Mouse (Mus musculus) thymus, adult 2 months (tissue): Measurements from ENCODE around the gene Crx. TPM values are rescaled to one million over a fixed set of nuclear protein-coding genes. Genes with fewer than 3 reads are reported as not detected.
"Not testable (repeated sequence)": the region's sequence is repeated elsewhere in the genome, so short reads cannot be mapped to it uniquely, and the experiment has no call there.

Source experiments
- DNase-seq: peaks from one replicate; pipeline ENCODE4 v3.0.0; 2021
- H3K27ac ChIP-seq: fragments of 200-500 bp; 2 replicates; pipeline ENCODE4 v1.5.1; 2012; ENCODE audit warnings: low read length, control low read depth; ENCODE audit not compliant: control insufficient read depth, insufficient read depth
- H3K27me3 ChIP-seq: fragments of 200-500 bp; 2 replicates; pipeline ENCODE4 v1.6.1; 2012; ENCODE audit warnings: mild to moderate bottlenecking, low read length, moderate library complexity, mixed read lengths; ENCODE audit not compliant: control insufficient read depth, insufficient read depth
- H3K36me3 ChIP-seq: fragments of 200-500 bp; 2 replicates; pipeline ENCODE4 v1.6.1; 2012; ENCODE audit warnings: mild to moderate bottlenecking, low read length, moderate library complexity; ENCODE audit not compliant: control insufficient read depth, insufficient read depth
- H3K4me1 ChIP-seq: fragments of 200-500 bp; replicated peaks from 2 replicates; pipeline ENCODE4 v1.6.1; 2012; ENCODE audit warnings: low read length; ENCODE audit not compliant: control insufficient read depth, insufficient read depth
- H3K4me3 ChIP-seq: fragments of 200-500 bp; 2 replicates; pipeline ENCODE4 v1.5.1; 2012; ENCODE audit warnings: mild to moderate bottlenecking, low read length, control low read depth, moderate library complexity; ENCODE audit not compliant: control insufficient read depth, insufficient read depth
- CTCF ChIP-seq: fragments of 200-500 bp; IDR thresholded peaks from 2 replicates; pipeline ENCODE4 v1.5.1; 2012; ENCODE audit warnings: mild to moderate bottlenecking, control low read depth, low read length, moderate library complexity, borderline replicate concordance; ENCODE audit not compliant: control insufficient read depth, poor library complexity, insufficient read depth; ENCODE audit errors: extremely low read depth
- POLR2A ChIP-seq: fragments of 200-500 bp; IDR thresholded peaks from 2 replicates; pipeline ENCODE4 v1.6.1; 2012; ENCODE audit warnings: mild to moderate bottlenecking, low read length, control low read depth, moderate library complexity; ENCODE audit not compliant: control insufficient read depth, poor library complexity, insufficient read depth; ENCODE audit errors: extremely low read depth
- WGBS: fragments of 180-500 bp; shearing (Covaris S2); methylation state at CpG from one replicate; pipeline ENCODE4 v1.1.7; 2018; 5-methylcytosine and 5-hydroxymethylcytosine counted together
- polyA plus RNA-seq: library from polyadenylated mRNA; depleted of rRNA; stranded (reverse); fragments of >200 nt; gene quantifications from 2 replicates; pipeline ENCODE4 v1.2.3, GENCODE M21; 2012

Gene Crx
- polyA plus RNA-seq, 1 experiment, result 0.16 TPM

GRCm38 (mm10) chr7:15916134-15916723 is 36.5 kb upstream of the Crx start:
- TF ChIP-seq POLR2A (no peak), CTCF (no peak)
- Histone ChIP-seq H3K4me3 (no peak overlapping the region), H3K27ac (no peak overlapping the region), H3K27me3 (no peaks in the 10 kb centered on the region), H3K36me3 (peaks cover 16% of the 10 kb centered on the region; the same call in 1 of the 2 replicates), H3K4me1 (peaks cover 13% of the 10 kb centered on the region)
- DNase-seq, result no peak
- WGBS, result 93% methylated on average over 3 of the region's 3 CpGs

- 92% methylated on average over 4 of the region's 4 CpGs for WGBS
- DNase-seq, result not testable (repeated sequence)
Observed at GRCm38 (mm10) chr7:15915695-15916094, 35.9 kb upstream of the Crx start.

GRCm38 (mm10) chr7:15914751-15915150 is 35.0 kb upstream of the Crx start:
- no peaks in the 10 kb centered on the region for H3K27me3 ChIP-seq
- no peak overlapping the region for H3K27ac ChIP-seq
- peaks cover 16% of the 10 kb centered on the region; the same call in 1 of the 2 replicates for H3K36me3 ChIP-seq
- WGBS, result 89% methylated on average over 2 of the region's 2 CpGs
- no peak for DNase-seq
- H3K4me3 ChIP-seq, result no peak overlapping the region
- no peaks in the 10 kb centered on the region for H3K4me1 ChIP-seq
- TF ChIP-seq CTCF (no peak), POLR2A (no peak)

More at GRCm38 (mm10) chr7:15915695-15916094, 35.9 kb upstream of the Crx start:
- H3K4me3 ChIP-seq, H3K27me3 ChIP-seq, H3K4me1 ChIP-seq, H3K27ac ChIP-seq: not testable (repeated sequence)
- peaks cover 16% of the 10 kb centered on the region; the same call in 1 of the 2 replicates for H3K36me3 ChIP-seq

GRCm38 (mm10) chr7:15914252-15914651 is 34.5 kb upstream of the Crx start:
- TF ChIP-seq POLR2A (no peak), CTCF (no peak)
- WGBS, result 26% methylated on average over 2 of the region's 2 CpGs
- H3K36me3 ChIP-seq, result peaks cover 15% of the 10 kb centered on the region; the same call in 1 of the 2 replicates
- no peaks in the 10 kb centered on the region for H3K27me3 ChIP-seq
- no peaks in the 10 kb centered on the region for H3K4me1 ChIP-seq
- peak; percentile 57 for DNase-seq
- H3K4me3 ChIP-seq, result no peak overlapping the region
- H3K27ac ChIP-seq, result no peak overlapping the region

GRCm38 (mm10) chr7:15912183-15912582 is 32.4 kb upstream of the Crx start:
- Histone ChIP-seq H3K27me3 (no peaks in the 10 kb centered on the region), H3K4me3 (no peak overlapping the region), H3K27ac (no peak overlapping the region), H3K36me3 (peaks cover 5% of the 10 kb centered on the region; the same call in 1 of the 2 replicates), H3K4me1 (no peaks in the 10 kb centered on the region)
- DNase-seq, result peak; percentile 70
- TF ChIP-seq CTCF, result peak; percentile 81; the same call in 1 of the 2 replicates
- no peak for TF ChIP-seq POLR2A
- WGBS, result 2% methylated on average over 4 of the region's 4 CpGs

GRCm38 (mm10) chr7:15910521-15910920 is 30.8 kb upstream of the Crx start:
- Histone ChIP-seq H3K4me3 (no peak overlapping the region), H3K36me3 (no peaks in the 10 kb centered on the region), H3K4me1 (no peaks in the 10 kb centered on the region), H3K27me3 (no peaks in the 10 kb centered on the region), H3K27ac (no peak overlapping the region)
- DNase-seq, result no peak
- WGBS, result 88% methylated on average over 5 of the region's 5 CpGs
- TF ChIP-seq CTCF (no peak), POLR2A (no peak)
